Mouse (Mus musculus): ENCODE results near the gene Cnnm2. TPM values are rescaled to one million over a fixed set of nuclear protein-coding genes. Genes with fewer than 3 reads are reported as not detected.
A peak's percentile ranks its signal among the peaks of the same experiment; 100 is the strongest.

Gene Cnnm2
- total and polyA plus RNA-seq, 2 experiments: 4.4 to 6.3 TPM

GRCm38 (mm10) chr19:46735241-46735640 lies 26.2 kb upstream of the Cnnm2 start:
- 80% methylated on average over 5 of the region's 5 CpGs for WGBS
- H3K27ac ChIP-seq (replicated peaks; ENCODE audit: insufficient read depth, low read depth, low read length): no peak overlapping the region
- TF ChIP-seq CTCF (IDR thresholded peaks at IDR 0.05; ENCODE audit: low read depth, low read length) (no peak), POLR2A (IDR thresholded peaks at IDR 0.05; ENCODE audit: extremely low read depth, insufficient read depth, low read length) (no peak)

GRCm38 (mm10) chr19:46737106-46737505 lies 24.3 kb upstream of the Cnnm2 start:
- no peak for DNase-seq (ENCODE audit: extremely low read depth, low read depth, low spot score)
- Histone ChIP-seq H3K9ac (ENCODE audit: low read depth, low read length) (no peak overlapping the region), H3K27ac (replicated peaks; ENCODE audit: insufficient read depth, low read depth, low read length) (no peak overlapping the region), H3K27me3 (ENCODE audit: control insufficient read depth, insufficient read depth, low read length) (no peaks in the 10 kb centered on the region), H3K36me3 (ENCODE audit: control insufficient read depth, insufficient read depth, low read length) (peaks cover 8% of the 10 kb centered on the region), H3K4me3 (ENCODE audit: insufficient read depth, low read depth, low read length) (no peak overlapping the region), H3K4me1 (ENCODE audit: control insufficient read depth, insufficient read depth, low read length) (no peaks in the 10 kb centered on the region; the same call in 1 of the 2 replicates), H3K79me2 (ENCODE audit: control insufficient read depth, insufficient read depth, low read length) (no peaks in the 10 kb centered on the region)
- 68% methylated on average over 7 of the region's 7 CpGs for WGBS
- TF ChIP-seq POLR2A (IDR thresholded peaks at IDR 0.05; ENCODE audit: extremely low read depth, insufficient read depth, low read length): no peak

More at GRCm38 (mm10) chr19:46735241-46735640, 26.2 kb upstream of the Cnnm2 start:
- Histone ChIP-seq H3K36me3 (ENCODE audit: control insufficient read depth, insufficient read depth, low read length) (peaks cover 8% of the 10 kb centered on the region; the same call in 1 of the 2 replicates), H3K4me1 (ENCODE audit: control insufficient read depth, insufficient read depth, low read length) (no peaks in the 10 kb centered on the region; the same call in 1 of the 2 replicates), H3K4me3 (ENCODE audit: insufficient read depth, low read depth, low read length) (no peak overlapping the region), H3K9ac (ENCODE audit: low read depth, low read length) (no peak overlapping the region), H3K79me2 (ENCODE audit: control insufficient read depth, insufficient read depth, low read length) (no peaks in the 10 kb centered on the region), H3K27me3 (ENCODE audit: control insufficient read depth, insufficient read depth, low read length) (no peaks in the 10 kb centered on the region)
- DNase-seq (ENCODE audit: extremely low read depth, low read depth, low spot score): no peak

GRCm38 (mm10) chr19:46740341-46741008 lies 20.9 kb upstream of the Cnnm2 start:
- H3K27ac ChIP-seq (replicated peaks; ENCODE audit: insufficient read depth, low read depth, low read length): no peak overlapping the region
- peak; percentile 52 for DNase-seq (ENCODE audit: extremely low read depth, low read depth, low spot score)
- H3K79me2 ChIP-seq (ENCODE audit: control insufficient read depth, insufficient read depth, low read length): no peaks in the 10 kb centered on the region
- H3K9ac ChIP-seq (ENCODE audit: low read depth, low read length): no peak overlapping the region
- no peaks in the 10 kb centered on the region for H3K4me1 ChIP-seq (ENCODE audit: control insufficient read depth, insufficient read depth, low read length)
- TF ChIP-seq CTCF (IDR thresholded peaks at IDR 0.05; ENCODE audit: low read depth, low read length) (peak; percentile 52), POLR2A (IDR thresholded peaks at IDR 0.05; ENCODE audit: extremely low read depth, insufficient read depth, low read length) (no peak)
- WGBS: 57% methylated on average over 7 of the region's 7 CpGs
- peaks cover 8% of the 10 kb centered on the region for H3K36me3 ChIP-seq (ENCODE audit: control insufficient read depth, insufficient read depth, low read length)
- H3K27me3 ChIP-seq (ENCODE audit: control insufficient read depth, insufficient read depth, low read length): no peaks in the 10 kb centered on the region
- H3K4me3 ChIP-seq (ENCODE audit: insufficient read depth, low read depth, low read length): no peak overlapping the region

- TF ChIP-seq CTCF (IDR thresholded peaks at IDR 0.05; ENCODE audit: low read depth, low read length) (peak; percentile 26; the same call in 1 of the 2 replicates), POLR2A (IDR thresholded peaks at IDR 0.05; ENCODE audit: extremely low read depth, insufficient read depth, low read length) (no peak)
- Histone ChIP-seq H3K9ac (ENCODE audit: low read depth, low read length) (no peak overlapping the region), H3K4me3 (ENCODE audit: insufficient read depth, low read depth, low read length) (no peak overlapping the region), H3K4me1 (ENCODE audit: control insufficient read depth, insufficient read depth, low read length) (no peaks in the 10 kb centered on the region), H3K36me3 (ENCODE audit: control insufficient read depth, insufficient read depth, low read length) (peaks cover 8% of the 10 kb centered on the region), H3K27ac (replicated peaks; ENCODE audit: insufficient read depth, low read depth, low read length) (no peak overlapping the region), H3K27me3 (ENCODE audit: control insufficient read depth, insufficient read depth, low read length) (no peaks in the 10 kb centered on the region), H3K79me2 (ENCODE audit: control insufficient read depth, insufficient read depth, low read length) (no peaks in the 10 kb centered on the region)
- 46% methylated on average over 6 of the region's 6 CpGs for WGBS
- DNase-seq (ENCODE audit: extremely low read depth, low read depth, low spot score): peak; percentile 38
These were observed 19.8 kb upstream of the Cnnm2 start for GRCm38 (mm10) chr19:46741574-46741973.

GRCm38 (mm10) chr19:46744681-46745080 lies 16.7 kb upstream of the Cnnm2 start:
- Histone ChIP-seq H3K9ac (ENCODE audit: low read depth, low read length) (no peak overlapping the region), H3K27me3 (ENCODE audit: control insufficient read depth, insufficient read depth, low read length) (no peaks in the 10 kb centered on the region), H3K79me2 (ENCODE audit: control insufficient read depth, insufficient read depth, low read length) (no peaks in the 10 kb centered on the region), H3K36me3 (ENCODE audit: control insufficient read depth, insufficient read depth, low read length) (peaks cover 3% of the 10 kb centered on the region), H3K4me1 (ENCODE audit: control insufficient read depth, insufficient read depth, low read length) (no peaks in the 10 kb centered on the region), H3K27ac (replicated peaks; ENCODE audit: insufficient read depth, low read depth, low read length) (no peak overlapping the region), H3K4me3 (ENCODE audit: insufficient read depth, low read depth, low read length) (no peak overlapping the region)
- TF ChIP-seq CTCF (IDR thresholded peaks at IDR 0.05; ENCODE audit: low read depth, low read length) (no peak), POLR2A (IDR thresholded peaks at IDR 0.05; ENCODE audit: extremely low read depth, insufficient read depth, low read length) (no peak)
- no peak for DNase-seq (ENCODE audit: extremely low read depth, low read depth, low spot score)
- WGBS: 88% methylated on average over 9 of the region's 9 CpGs

DNA sequence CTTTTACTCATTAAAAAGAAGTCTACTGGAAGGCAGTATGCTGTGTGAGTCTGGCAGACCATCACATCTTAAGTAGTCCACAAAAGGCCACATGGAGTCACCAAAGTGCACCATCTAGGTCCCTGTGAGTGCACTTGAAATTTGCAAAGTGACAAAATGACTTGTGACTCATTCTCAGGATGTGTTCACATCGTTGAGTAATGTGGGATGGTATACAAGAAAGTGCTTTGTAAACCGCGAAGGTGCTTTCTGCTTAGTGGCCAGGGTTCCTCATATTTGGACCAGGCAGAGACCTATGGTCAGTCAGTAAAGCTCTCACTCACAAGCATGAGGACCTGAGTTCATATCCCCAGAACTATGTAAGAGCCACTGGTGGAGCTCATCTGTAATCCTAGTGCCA lies 13.6 kb upstream of the Cnnm2 start:
- TF ChIP-seq CTCF (IDR thresholded peaks at IDR 0.05; ENCODE audit: low read depth, low read length) (no peak), POLR2A (IDR thresholded peaks at IDR 0.05; ENCODE audit: extremely low read depth, insufficient read depth, low read length) (no peak)
- no peak overlapping the region for H3K27ac ChIP-seq (replicated peaks; ENCODE audit: insufficient read depth, low read depth, low read length)
- 89% methylated on average over 3 of the region's 3 CpGs for WGBS
- H3K36me3 ChIP-seq (ENCODE audit: control insufficient read depth, insufficient read depth, low read length): no peaks in the 10 kb centered on the region
- H3K4me1 ChIP-seq (ENCODE audit: control insufficient read depth, insufficient read depth, low read length): no peaks in the 10 kb centered on the region
- no peak overlapping the region for H3K9ac ChIP-seq (ENCODE audit: low read depth, low read length)
- H3K4me3 ChIP-seq (ENCODE audit: insufficient read depth, low read depth, low read length): no peak overlapping the region
- DNase-seq (ENCODE audit: extremely low read depth, low read depth, low spot score): no peak
- H3K27me3 ChIP-seq (ENCODE audit: control insufficient read depth, insufficient read depth, low read length): no peaks in the 10 kb centered on the region
- H3K79me2 ChIP-seq (ENCODE audit: control insufficient read depth, insufficient read depth, low read length): no peaks in the 10 kb centered on the region
